Mouse (Mus musculus) G1E-ER4 (cell line): ENCODE data around the gene Strn4. TPM values are rescaled to one million over a fixed set of nuclear protein-coding genes. Genes with fewer than 3 reads are reported as not detected.

Experiments used
- GATA1 ChIP-seq: IDR thresholded peaks from one replicate; pipeline ENCODE4 v1.8.0; 2012; ENCODE audit warnings: low read length, inconsistent platforms
- polyA plus RNA-seq: library from polyadenylated mRNA; stranded (reverse); fragments of >175 nt; gene quantifications from 2 replicates; pipeline ENCODE4 v1.2.3, GENCODE M21; 2012

Gene Strn4
- polyA plus RNA-seq, result 136 and 156 TPM in 2 replicates

- TF ChIP-seq GATA1, result no peak
These were observed at the start of gene Strn4 for GRCm38 (mm10) chr7:16815351-16815941. TSS of gene Strn4 (plus strand) at chr7:16815889.

GRCm38 (mm10) chr7:16766443-16766842, 49.2 kb upstream of the Strn4 start:
- TF ChIP-seq GATA1, result no peak

- no peak for TF ChIP-seq GATA1
These were observed 39.8 kb upstream of the Strn4 start for GRCm38 (mm10) chr7:16775888-16776287.

- no peak for TF ChIP-seq GATA1
These were observed 35.6 kb upstream of the Strn4 start for GRCm38 (mm10) chr7:16780076-16780475.

DNA sequence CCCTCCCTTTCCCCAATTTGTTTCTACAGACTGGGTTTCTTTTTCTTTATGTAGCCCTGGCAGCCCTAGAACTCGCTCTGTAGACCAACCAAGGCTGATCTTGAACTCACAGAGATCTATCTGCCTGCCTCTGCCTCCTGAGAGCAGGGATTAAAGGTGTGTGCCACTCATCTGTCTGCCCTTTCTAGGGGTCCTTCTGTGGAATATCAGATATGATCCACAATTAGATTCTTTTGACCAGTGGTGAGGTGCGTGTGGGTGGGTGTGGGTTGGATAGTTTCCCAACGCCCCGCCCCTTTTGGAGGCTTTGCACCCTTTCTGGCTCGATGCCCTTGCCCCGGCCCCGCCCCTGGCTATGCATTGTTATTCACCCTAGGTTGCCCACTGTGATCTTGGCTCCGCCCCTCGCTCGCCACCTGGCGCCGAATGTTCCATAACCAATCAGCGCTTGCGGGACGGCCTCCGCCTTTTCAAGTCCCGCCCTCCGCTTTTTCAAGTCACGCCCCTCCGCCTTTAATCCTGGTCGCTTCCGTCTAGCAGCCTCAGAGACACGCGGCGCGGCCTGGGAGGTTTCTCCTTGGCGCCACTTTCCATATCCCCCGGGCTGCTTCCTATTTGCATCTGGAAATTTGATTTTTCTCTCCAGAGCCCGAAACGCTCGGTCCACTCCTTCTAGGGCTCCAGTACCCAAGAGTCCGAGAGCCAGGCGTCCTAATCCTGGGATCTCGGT, 34.7 kb upstream of the Strn4 start, which contains the start of gene Slc1a5:
Gene Slc1a5 (plus strand): TSS at position 516 of the 730 bp plus-strand sequence.
- TF ChIP-seq GATA1, result no peak

DNA sequence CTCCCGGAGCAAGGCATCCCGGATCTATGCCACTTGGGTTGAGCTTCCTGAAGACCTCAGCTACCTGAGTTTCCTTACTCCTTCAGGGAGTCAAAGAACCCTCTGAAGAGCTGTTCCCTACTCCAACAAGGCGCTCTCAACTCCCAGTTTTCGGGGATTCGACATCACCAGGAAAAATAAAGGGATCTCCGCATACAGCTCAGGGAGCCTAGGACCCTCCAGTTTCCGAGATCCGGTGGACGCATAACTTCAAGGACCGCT, 34.2 kb upstream of the Strn4 start:
- TF ChIP-seq GATA1, result no peak

GRCm38 (mm10) chr7:16781816-16782554, 33.7 kb upstream of the Strn4 start:
- no peak for TF ChIP-seq GATA1

- TF ChIP-seq GATA1, result no peak
These were observed 33.0 kb upstream of the Strn4 start for GRCm38 (mm10) chr7:16782555-16783125.

DNA sequence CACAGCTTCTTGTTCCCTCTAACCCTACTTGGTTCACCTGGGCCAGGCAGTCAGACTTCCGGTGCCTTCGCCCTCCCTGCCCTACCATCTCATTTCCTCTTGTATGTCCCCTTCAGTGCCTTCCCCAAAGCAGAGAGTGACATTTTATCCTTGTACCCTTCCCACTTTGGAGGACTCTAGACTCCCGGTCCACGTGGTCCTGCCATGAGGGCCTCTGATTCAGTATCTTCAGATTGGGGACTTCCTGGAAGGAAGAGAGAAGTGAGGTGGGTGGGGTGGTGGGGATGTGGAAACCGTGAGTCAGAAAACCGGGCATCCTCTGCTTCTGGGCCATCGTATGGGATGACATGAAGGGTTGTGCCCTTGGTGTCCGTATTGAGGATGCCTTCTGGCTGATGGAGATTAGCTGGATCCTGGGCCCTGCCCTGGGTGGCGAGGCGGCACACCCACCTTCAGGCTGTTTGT, 32.4 kb upstream of the Strn4 start:
- TF ChIP-seq GATA1, result no peak

GRCm38 (mm10) chr7:16783758-16784415, 31.8 kb upstream of the Strn4 start:
- TF ChIP-seq GATA1, result no peak

DNA sequence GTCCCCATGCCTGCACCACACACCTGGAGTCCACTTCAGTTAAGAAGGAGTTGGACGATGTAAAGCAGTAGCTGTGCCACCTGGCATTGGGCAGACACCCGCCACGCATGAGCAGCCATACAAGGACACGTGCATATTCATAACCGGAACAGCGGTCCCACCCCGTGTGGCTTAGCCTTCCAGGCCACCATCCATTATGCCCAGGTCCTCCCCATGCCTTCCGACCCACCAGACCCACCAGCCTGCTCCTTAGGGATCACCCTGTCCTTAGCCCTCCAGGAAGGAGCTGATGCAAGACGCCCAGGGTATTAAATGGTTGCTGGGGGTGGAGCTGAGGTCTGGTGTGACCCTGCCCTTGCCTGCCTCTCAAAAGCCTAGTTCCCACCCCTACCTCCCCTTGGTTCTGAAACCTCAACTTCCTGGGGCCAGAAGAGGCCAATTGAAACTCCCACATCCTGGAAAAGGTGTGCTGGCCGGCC, 31.2 kb upstream of the Strn4 start:
- TF ChIP-seq GATA1, result no peak

DNA sequence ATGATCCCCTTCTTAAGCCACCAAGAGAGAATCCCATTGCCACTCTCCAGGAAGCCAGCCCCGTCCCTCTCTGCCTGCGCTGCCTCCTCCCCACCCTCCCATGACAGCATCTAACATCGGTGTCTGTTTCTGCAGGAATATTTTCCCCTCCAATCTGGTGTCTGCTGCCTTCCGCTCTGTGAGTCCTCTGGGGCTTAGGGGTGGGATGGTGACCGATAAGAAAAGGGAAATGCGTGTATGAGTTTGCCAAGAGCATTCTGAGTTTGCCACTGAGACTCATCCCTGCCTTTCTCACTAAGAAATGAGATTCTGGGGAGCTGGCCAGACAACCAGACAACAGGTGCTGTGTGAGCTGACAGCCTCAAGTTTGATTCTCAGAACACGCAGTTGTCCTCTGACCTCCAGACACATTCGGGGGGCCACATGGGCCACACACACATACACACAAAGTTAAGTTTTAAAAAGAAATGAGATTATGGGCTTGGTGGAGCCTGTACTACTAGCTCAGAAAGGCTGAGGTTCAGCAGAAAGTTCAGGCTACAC, 30.1 kb upstream of the Strn4 start:
- no peak for TF ChIP-seq GATA1

GRCm38 (mm10) chr7:16792316-16792715, 23.4 kb upstream of the Strn4 start:
- no peak for TF ChIP-seq GATA1

DNA sequence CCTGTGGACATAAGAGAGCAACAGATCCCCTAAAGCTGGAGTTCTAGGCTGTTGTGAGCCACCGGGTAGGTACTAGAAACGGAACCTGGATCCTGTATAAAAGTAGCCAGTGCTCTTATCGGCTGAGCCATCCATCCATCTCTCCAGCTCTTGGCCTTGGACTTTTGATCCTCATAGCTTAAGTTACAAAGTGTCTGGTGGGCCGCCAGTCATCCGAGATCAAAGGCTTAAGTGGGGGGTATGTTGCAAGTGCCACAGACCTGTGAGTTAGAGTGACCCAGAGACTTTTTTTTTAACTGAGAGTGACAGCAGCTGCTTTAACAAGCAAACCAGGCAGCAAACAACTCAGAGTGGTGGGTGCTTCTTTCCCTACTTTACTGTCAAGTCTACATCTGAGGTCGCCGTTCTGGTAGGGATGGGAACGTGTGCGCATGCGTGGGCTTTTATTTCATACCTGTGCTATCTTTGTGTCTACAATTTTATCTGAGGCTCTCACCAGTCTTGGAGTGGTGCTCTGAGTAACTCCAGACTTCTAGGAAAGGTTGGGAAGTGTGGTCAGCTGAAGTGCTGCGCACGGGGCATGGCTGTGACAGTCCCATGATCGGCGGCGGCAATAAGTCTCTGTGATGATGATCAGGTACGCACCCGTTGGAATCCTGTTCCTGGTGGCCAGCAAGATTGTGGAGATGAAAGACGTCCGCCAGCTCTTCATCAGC, 22.5 kb upstream of the Strn4 start:
- no peak for TF ChIP-seq GATA1

- no peak for TF ChIP-seq GATA1
These were observed 20.8 kb upstream of the Strn4 start for GRCm38 (mm10) chr7:16794886-16795285.
